Mouse (Mus musculus): ENCODE data around the gene Gpsm3. TPM values are rescaled to one million over a fixed set of nuclear protein-coding genes. Genes with fewer than 3 reads are reported as not detected.

Gpsm3 gene
- polyA plus RNA-seq, 1 experiment from 2014 or later: 11.0 TPM

Other genes starting within 250 kb of the Gpsm3 start
- 0.05 TPM in 1 of 2 replicates, not detected in the other for gene Btnl2, start 235.0 kb upstream of the Gpsm3 start, polyA plus RNA-seq (2016; fragmentation: Nextera tagmentation; extraction: Ambion mirVana)
- gene Btnl1, start 212.7 kb upstream of the Gpsm3 start, polyA plus RNA-seq (2016; fragmentation: Nextera tagmentation; extraction: Ambion mirVana): not detected in 2 replicates
- gene BC051142, start 191.0 kb upstream of the Gpsm3 start, polyA plus RNA-seq (2016; fragmentation: Nextera tagmentation; extraction: Ambion mirVana): 0.14 and 0.15 TPM in 2 replicates
- gene Btnl4, start 112.5 kb upstream of the Gpsm3 start, polyA plus RNA-seq (2016; fragmentation: Nextera tagmentation; extraction: Ambion mirVana): not detected in 2 replicates
- gene Btnl6, start 72.5 kb upstream of the Gpsm3 start, polyA plus RNA-seq (2016; fragmentation: Nextera tagmentation; extraction: Ambion mirVana): not detected in 2 replicates
- 6.4 and 8.4 TPM in 2 replicates for gene Notch4, start 25.5 kb upstream of the Gpsm3 start, polyA plus RNA-seq (2016; fragmentation: Nextera tagmentation; extraction: Ambion mirVana)
- gene Pbx2, start 1.5 kb downstream of the Gpsm3 start, polyA plus RNA-seq (2016; fragmentation: Nextera tagmentation; extraction: Ambion mirVana): 10.2 and 16.6 TPM in 2 replicates
- 5.3 and 5.6 TPM in 2 replicates for gene Ager, start 8.1 kb downstream of the Gpsm3 start, polyA plus RNA-seq (2016; fragmentation: Nextera tagmentation; extraction: Ambion mirVana)
- 139 and 157 TPM in 2 replicates for gene Rnf5, start 13.9 kb downstream of the Gpsm3 start, polyA plus RNA-seq (2016; fragmentation: Nextera tagmentation; extraction: Ambion mirVana)
- 44.8 and 57.8 TPM in 2 replicates for gene Agpat1, start 14.5 kb downstream of the Gpsm3 start, polyA plus RNA-seq (2016; fragmentation: Nextera tagmentation; extraction: Ambion mirVana)
- gene Egfl8, start 26.2 kb downstream of the Gpsm3 start, polyA plus RNA-seq (2016; fragmentation: Nextera tagmentation; extraction: Ambion mirVana): 0.49 and 1.7 TPM in 2 replicates
- gene Ppt2, start 38.7 kb downstream of the Gpsm3 start, polyA plus RNA-seq (2016; fragmentation: Nextera tagmentation; extraction: Ambion mirVana): 24.3 and 27.5 TPM in 2 replicates
- gene Prrt1, start 39.7 kb downstream of the Gpsm3 start, polyA plus RNA-seq (2016; fragmentation: Nextera tagmentation; extraction: Ambion mirVana): 0.11 TPM in 1 of 2 replicates, not detected in the other
- 12.6 TPM in 2 replicates for gene Fkbpl, start 55.0 kb downstream of the Gpsm3 start, polyA plus RNA-seq (2016; fragmentation: Nextera tagmentation; extraction: Ambion mirVana)
- 74.0 and 76.8 TPM in 2 replicates for gene Atf6b, start 57.3 kb downstream of the Gpsm3 start, polyA plus RNA-seq (2016; fragmentation: Nextera tagmentation; extraction: Ambion mirVana)
- 0.04 and 0.07 TPM in 2 replicates for gene Tnxb, start 80.7 kb downstream of the Gpsm3 start, polyA plus RNA-seq (2016; fragmentation: Nextera tagmentation; extraction: Ambion mirVana)
- gene C4b, start 154.1 kb downstream of the Gpsm3 start, polyA plus RNA-seq (2016; fragmentation: Nextera tagmentation; extraction: Ambion mirVana): not detected in 2 replicates
- gene Cyp21a1, start 214.8 kb downstream of the Gpsm3 start, polyA plus RNA-seq (2016; fragmentation: Nextera tagmentation; extraction: Ambion mirVana): not detected in 2 replicates
- gene Stk19, start 247.1 kb downstream of the Gpsm3 start, polyA plus RNA-seq (2016; fragmentation: Nextera tagmentation; extraction: Ambion mirVana): 22.3 and 22.8 TPM in 2 replicates
- gene Dxo, start 247.2 kb downstream of the Gpsm3 start, polyA plus RNA-seq (2016; fragmentation: Nextera tagmentation; extraction: Ambion mirVana): 48.1 and 62.2 TPM in 2 replicates